8 mouse cellular contexts compared by ENCODE assay signal in genomic region chr4:153480551-153481262, GRCm38 (mm10). TPM values are rescaled to one million over a fixed set of nuclear protein-coding genes. Genes with fewer than 3 reads are reported as not detected.
DNase-seq lines count a peak whose midpoint lies in the region; ATAC-seq and TF ChIP-seq lines count a peak whose summit lies in the region.

No protein-coding gene starts in this region.

- H3K27me3 ChIP-seq in lung, postnatal 0 days (replicated peaks; ENCODE audit: insufficient read depth, low read length): peaks cover 46% of the 10 kb centered on the region
- H3K27me3 ChIP-seq in intestine, embryonic 14.5 days (replicated peaks; ENCODE audit: control insufficient read depth, insufficient read depth, low read length): peaks cover 81% of the 10 kb centered on the region
- peaks cover 90% of the 10 kb centered on the region for H3K27me3 ChIP-seq in limb, embryonic 13.5 days

- no peaks in the 10 kb centered on the region for H3K36me3 ChIP-seq in lung, postnatal 0 days (ENCODE audit: insufficient read depth, low read length)
- H3K36me3 ChIP-seq in intestine, embryonic 14.5 days (ENCODE audit: control insufficient read depth, insufficient read depth, low read length): no peaks in the 10 kb centered on the region
- H3K36me3 ChIP-seq in limb, embryonic 13.5 days: no peaks in the 10 kb centered on the region

- WGBS in lung, postnatal 0 days: 5% methylated on average over 19 of the region's 19 CpGs
- 4% methylated on average over 19 of the region's 19 CpGs for WGBS in intestine, embryonic 14.5 days
- WGBS in limb, embryonic 13.5 days: 2% methylated on average over 19 of the region's 19 CpGs

- TF ChIP-seq EP300 in lung, postnatal 0 days (IDR thresholded peaks at IDR 0.05): no peak

- H3K9me3 ChIP-seq in lung, postnatal 0 days (ENCODE audit: low read length): no peaks in the 10 kb centered on the region
- H3K9me3 ChIP-seq in intestine, embryonic 14.5 days (ENCODE audit: control insufficient read depth, low read length): no peaks in the 10 kb centered on the region
- H3K9me3 ChIP-seq in limb, embryonic 13.5 days: no peaks in the 10 kb centered on the region

- TF ChIP-seq POLR2A in embryonic fibroblast, embryonic 13.5 days (IDR thresholded peaks at IDR 0.05; ENCODE audit: low read depth, low read length): no peak

- no peak overlapping the region for H3K9ac ChIP-seq in lung, postnatal 0 days (replicated peaks; ENCODE audit: low read depth)
- H3K9ac ChIP-seq in intestine, embryonic 14.5 days (ENCODE audit: low read length): no peak overlapping the region
- no peak overlapping the region for H3K9ac ChIP-seq in limb, embryonic 13.5 days

- no peak overlapping the region for H3K27ac ChIP-seq in lung, postnatal 0 days (ENCODE audit: low read length)
- no peak overlapping the region for H3K27ac ChIP-seq in embryonic fibroblast, embryonic 13.5 days (ENCODE audit: insufficient read depth, low read length)
- no peak overlapping the region for H3K27ac ChIP-seq in intestine, embryonic 14.5 days (ENCODE audit: low read depth)
- no peak overlapping the region for H3K27ac ChIP-seq in limb, embryonic 13.5 days

- no peaks in the 10 kb centered on the region for H3K4me1 ChIP-seq in lung, postnatal 0 days (ENCODE audit: insufficient read depth, low read depth, low read length)
- no peaks in the 10 kb centered on the region for H3K4me1 ChIP-seq in embryonic fibroblast, embryonic 13.5 days (ENCODE audit: control insufficient read depth, insufficient read depth, low read length)
- H3K4me1 ChIP-seq in intestine, embryonic 14.5 days (replicated peaks; ENCODE audit: control insufficient read depth, insufficient read depth, low read length): peaks cover 10% of the 10 kb centered on the region
- peaks cover 38% of the 10 kb centered on the region for H3K4me1 ChIP-seq in limb, embryonic 13.5 days

- no peak overlapping the region for H3K4me3 ChIP-seq in lung, postnatal 0 days (ENCODE audit: low read depth, low read length)
- H3K4me3 ChIP-seq in embryonic fibroblast, embryonic 13.5 days (ENCODE audit: insufficient read depth, low read length): no peak overlapping the region
- peak overlapping the region; percentile 41; the same call in 1 of the 2 replicates for H3K4me3 ChIP-seq in intestine, embryonic 14.5 days (ENCODE audit: low read depth, low read length)
- H3K4me3 ChIP-seq in limb, embryonic 13.5 days: peak overlapping the region; percentile 50

- no peak overlapping the region for H3K4me2 ChIP-seq in lung, postnatal 0 days (replicated peaks; ENCODE audit: low read depth, low read length)
- H3K4me2 ChIP-seq in intestine, embryonic 14.5 days (ENCODE audit: low read length): peak overlapping the region; percentile 75; the same call in 1 of the 2 replicates
- peak overlapping the region; percentile 95 for H3K4me2 ChIP-seq in limb, embryonic 13.5 days (replicated peaks)

- ATAC-seq in lung, postnatal 0 days: no peak
- ATAC-seq in intestine, embryonic 14.5 days (replicated peaks; ENCODE audit: low FRiP score, low TSS enrichment, low read depth): no peak
- no peak for ATAC-seq in limb, embryonic 13.5 days (ENCODE audit: low FRiP score, low read depth)

- peak; percentile 53 for TF ChIP-seq CTCF in lung, postnatal 0 days (IDR thresholded peaks at IDR 0.05)
- peak; percentile 58; the same call in 1 of the 2 replicates for TF ChIP-seq CTCF in embryonic fibroblast, embryonic 13.5 days (IDR thresholded peaks at IDR 0.05; ENCODE audit: borderline replicate concordance, insufficient read depth, low read length)

- DNase-seq in lung, postnatal 0 days (ENCODE audit: low spot score): no peak
- DNase-seq in lung, postnatal 36 days: no peak
- peak; percentile 73 for DNase-seq in intestine, embryonic 14.5 days (ENCODE audit: low spot score)
- peak; percentile 53 for DNase-seq in retina, postnatal 7 days (ENCODE audit: low read depth, low spot score)
- DNase-seq in gastrocnemius, adult 8-10 months (ENCODE audit: low spot score in 2 of 2): no peak
- DNase-seq in urinary bladder, adult 2 months (ENCODE audit: low spot score): no peak

RNA-seq across cellular contexts. Expression of gene Ajap1, which starts 1.9 kb away (rescaled TPM):
- polyA plus RNA-seq in lung, postnatal 0 days (2015; fragmentation: Nextera tagmentation; extraction: Ambion mirVana): 0.11 and 0.35 TPM in 2 replicates
- not detected in 2 replicates for polyA plus RNA-seq in embryonic fibroblast, embryonic 13.5 days (2011; ENCODE audit: insufficient read length, low read depth, missing spikeins)
- polyA plus RNA-seq in intestine, embryonic 14.5 days (2014; fragmentation: Nextera tagmentation; extraction: Ambion mirVana): 0.63 and 1.3 TPM in 2 replicates
- polyA plus RNA-seq in limb, embryonic 13.5 days (2015; fragmentation: Nextera tagmentation; extraction: Ambion mirVana): 0.68 and 0.99 TPM in 2 replicates
- total RNA-seq in gastrocnemius, adult 8-10 months (2022): under 1 TPM; 0.11 to 0.39 (median 0.27) TPM
- 0.32 and 0.37 TPM in 2 replicates for polyA plus RNA-seq in urinary bladder, adult 2 months (2012; rRNA removed)

Comparison
In these comparisons a context has a peak if more than half of its experiments do, and no peak if none do; other contexts are left out.
1. DNase-seq: peak in intestine, embryonic 14.5 days (single experiment) and retina, postnatal 7 days (single experiment); none in lung, postnatal 0 days (single experiment), lung, postnatal 36 days (single experiment), gastrocnemius, adult 8-10 months (0 of 2) and urinary bladder, adult 2 months (single experiment).
2. H3K4me3 ChIP-seq: peak in intestine, embryonic 14.5 days (single experiment) and limb, embryonic 13.5 days (single experiment); none in lung, postnatal 0 days (single experiment) and embryonic fibroblast, embryonic 13.5 days (single experiment).